Mouse (Mus musculus): Measurements from ENCODE around the gene Endou. TPM values are rescaled to one million over a fixed set of nuclear protein-coding genes. Genes with fewer than 3 reads are reported as not detected.
A peak's percentile ranks its signal among the peaks of the same experiment; 100 is the strongest.

Gene Endou
- 1 to 10 TPM in 3 of 4 experiments, under 1 TPM in 1; 0.94 to 5.3 (median 3.3) TPM for total RNA-seq (2022)

DNA sequence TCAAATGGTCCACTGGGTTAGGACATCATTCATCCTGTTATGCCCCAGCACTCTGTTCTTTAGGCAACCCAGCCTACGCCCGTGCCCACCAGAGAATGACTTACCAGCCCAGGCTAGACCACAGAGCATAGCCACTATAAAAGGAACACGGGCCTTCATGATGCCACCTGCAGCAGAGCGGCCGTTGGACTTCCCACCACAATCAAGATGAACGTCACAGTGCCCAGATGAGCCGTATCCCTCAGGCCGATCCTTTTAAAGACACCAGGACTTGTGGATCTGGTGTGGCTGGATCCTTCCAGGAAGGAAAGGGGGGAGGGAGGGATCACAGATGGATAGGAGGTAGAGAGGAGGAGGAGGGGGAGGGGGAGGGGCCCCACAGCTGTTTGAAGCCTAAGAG, at the start of gene Endou:
Gene Endou (minus strand): TSS at position 229 of the 400 bp plus-strand sequence.
- DNase-seq (ENCODE audit: low spot score in 2 of 2) = no peak

DNA sequence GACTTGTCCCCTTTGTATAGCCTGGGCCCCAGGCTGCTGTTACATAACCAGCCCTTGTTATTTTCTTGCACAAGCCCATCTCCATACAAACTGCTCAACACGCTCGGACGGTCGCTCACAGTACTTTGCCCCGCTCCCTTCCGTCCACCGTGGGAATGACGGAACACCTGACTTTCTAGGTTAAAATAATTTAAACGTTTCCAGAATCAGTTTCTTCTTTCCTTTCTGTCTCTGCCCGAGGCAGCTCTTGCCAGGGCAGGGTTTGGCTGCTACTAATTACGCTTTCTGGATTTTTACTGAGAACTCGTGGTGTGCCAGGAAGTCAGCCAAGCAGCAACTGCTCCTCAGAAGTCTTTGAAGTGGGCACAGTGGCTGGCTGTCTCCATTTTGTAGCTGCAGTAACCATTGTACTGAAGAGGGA, 49.5 kb upstream of the Endou start:
- no peak for DNase-seq (ENCODE audit: low spot score in 2 of 2)

DNA sequence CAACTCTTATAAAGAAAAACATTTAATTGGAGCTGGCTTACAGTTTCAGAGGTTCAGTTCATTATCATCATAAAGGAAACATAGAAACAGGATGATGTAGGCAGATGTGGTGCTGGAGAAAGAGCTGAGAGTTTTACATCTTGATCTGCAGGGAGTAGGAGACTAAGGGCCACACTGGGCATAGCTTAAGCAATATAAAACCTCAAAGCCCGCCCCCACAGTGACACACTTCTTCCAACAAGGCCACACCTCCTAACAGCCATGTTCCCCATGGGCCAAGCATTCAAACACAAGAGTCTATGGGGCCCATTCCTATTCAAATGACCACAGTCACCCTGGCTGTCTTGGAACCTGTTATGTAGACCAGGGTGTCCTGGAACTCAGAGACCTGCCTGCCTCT, 48.4 kb upstream of the Endou start:
- no peak for DNase-seq (ENCODE audit: low spot score in 2 of 2)

DNA sequence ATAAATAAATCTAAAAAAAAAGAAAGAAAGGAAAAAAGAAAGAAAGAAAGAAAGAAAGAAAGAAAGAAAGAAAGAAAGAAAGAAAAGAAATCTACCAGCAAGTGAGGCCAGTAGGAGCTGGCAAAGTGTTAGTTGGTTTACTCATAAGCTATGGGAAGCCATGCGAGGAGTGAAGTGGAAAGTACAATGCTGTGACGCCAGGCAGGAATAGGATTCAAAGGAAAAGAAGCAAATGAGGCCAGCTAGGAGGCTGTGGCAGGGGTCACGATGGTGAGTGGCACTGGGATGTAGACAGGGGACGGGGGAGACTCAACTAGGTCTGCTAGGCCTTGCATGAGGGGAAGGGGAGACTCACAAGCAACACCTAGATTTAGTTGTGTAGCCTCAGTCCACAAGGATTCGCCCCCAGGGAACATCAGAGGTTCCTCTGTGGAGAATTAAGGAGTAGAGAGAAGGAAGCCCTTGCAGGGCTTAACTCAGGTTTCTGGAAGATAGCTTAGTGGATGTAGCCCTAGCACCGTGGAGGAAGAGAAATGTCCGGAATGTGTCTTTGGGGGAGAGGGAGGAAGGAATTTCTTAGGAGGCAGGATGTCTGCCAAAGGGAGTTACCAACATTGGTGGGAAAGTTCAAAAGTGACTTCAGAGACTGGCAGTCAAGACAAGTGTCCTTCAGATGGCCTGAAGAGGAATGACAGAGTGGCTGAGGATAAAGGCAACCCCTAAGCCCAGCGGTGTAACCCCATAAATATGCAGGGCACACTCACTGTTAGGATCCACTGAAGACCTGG, 47.4 kb upstream of the Endou start, which contains the start of gene Slc48a1:
Gene Slc48a1 (plus strand): TSS at position 210 of the 788 bp plus-strand sequence.
- DNase-seq (ENCODE audit: low spot score in 2 of 2) = no peak

DNA sequence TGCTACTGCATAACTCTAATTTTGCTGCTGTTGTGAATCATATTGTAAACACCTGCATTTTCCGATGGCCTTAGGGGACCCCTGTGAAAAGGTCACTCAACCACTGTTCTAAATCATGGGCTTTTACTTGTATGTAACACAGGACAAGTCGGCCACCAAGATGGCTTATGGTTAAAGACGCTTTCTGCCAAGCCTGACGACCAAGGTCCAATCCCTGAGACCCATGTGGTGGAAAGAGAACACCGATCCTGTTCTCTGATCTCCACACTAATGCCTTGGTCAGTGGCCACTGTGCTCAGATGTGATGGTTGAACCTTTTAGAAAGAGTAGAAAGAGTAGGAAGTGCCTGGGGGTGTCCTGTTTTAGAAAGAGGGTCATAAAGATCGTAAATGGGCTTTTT, 45.8 kb upstream of the Endou start:
- no peak for DNase-seq (ENCODE audit: low spot score in 2 of 2)

DNA sequence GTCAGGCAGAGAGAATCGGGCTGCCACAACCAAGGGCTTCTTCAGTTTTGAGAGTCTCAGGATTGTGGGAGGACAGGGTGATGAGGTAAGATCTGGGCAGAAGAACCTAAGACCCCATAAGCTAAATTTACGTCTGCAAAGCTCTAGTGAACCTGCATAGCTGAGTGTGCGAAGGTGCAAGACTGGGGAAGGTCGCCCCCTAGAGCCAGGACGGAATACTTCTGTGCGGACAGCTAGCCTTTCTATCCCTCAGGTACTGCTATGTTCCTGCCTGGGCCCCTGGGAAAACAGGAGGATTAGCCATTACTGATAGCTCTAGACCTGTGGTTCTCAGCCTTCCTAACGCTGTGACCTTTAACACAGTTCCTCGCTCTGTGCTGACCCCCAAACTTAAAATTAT, 45.4 kb upstream of the Endou start:
- DNase-seq (ENCODE audit: low spot score in 2 of 2) = peak in 1 of 2 experiments; percentile 63

DNA sequence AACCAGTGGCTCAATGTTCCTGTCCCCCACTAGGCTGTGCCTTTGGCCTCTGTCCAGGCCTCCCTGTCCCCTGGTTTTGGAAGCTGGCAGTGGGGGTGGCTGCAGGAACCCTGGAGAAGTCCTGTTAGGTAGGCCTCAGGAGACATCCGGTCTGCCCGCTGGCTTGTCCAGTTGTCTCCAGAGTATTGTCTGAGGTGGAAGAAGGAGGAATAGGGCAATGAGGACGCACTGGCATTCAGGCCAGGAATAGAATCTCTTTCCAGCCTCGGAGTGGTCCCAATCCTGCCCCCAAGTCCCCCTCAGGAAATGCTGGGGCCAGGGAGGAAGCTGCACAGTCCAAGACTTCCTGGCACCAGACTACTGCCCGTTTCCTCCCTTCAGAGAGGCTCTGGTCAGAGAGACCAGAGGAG, 42.8 kb upstream of the Endou start:
- no peak for DNase-seq (ENCODE audit: low spot score in 2 of 2)

DNA sequence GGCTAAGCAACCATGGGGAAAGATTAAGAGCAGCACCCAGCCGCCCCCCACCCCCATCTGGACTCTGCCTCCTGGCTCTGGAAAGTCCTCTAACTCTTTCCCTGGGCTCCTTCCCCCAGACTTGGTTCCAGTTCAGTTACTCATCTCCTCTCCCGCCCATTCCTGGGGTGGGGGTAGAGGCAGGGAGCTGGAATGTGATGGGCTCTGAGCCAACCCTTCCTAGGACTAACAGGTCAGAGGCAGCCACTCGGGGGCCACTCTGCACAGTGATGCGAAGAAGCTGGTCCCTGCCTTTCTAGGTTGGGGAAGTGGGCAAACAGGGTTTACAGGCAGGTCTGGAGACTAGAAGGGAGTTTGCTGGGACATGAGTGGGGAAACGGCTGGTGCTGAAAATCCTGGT, 42.0 kb upstream of the Endou start:
- DNase-seq (ENCODE audit: low spot score in 2 of 2) = no peak

DNA sequence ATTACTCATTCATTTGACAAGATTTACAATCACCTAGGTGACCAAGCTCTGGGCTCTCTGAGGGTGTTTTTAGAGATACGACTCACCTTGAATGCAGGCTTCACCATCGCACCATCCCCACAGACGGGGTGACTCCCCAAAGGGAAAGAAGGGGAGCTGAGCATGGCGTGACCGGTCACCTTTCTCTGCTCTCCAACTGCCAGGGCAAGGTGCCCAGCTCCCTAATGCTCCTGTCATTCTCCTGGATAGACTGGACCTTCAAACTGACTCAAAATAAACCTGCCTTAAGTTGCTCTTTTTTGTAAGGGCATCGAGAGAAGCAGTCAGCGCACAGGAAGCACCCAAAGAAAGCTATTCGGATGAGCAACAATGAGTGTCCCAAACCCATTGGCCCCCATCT, 39.1 kb upstream of the Endou start:
- DNase-seq (ENCODE audit: low spot score in 2 of 2) = no peak

DNA sequence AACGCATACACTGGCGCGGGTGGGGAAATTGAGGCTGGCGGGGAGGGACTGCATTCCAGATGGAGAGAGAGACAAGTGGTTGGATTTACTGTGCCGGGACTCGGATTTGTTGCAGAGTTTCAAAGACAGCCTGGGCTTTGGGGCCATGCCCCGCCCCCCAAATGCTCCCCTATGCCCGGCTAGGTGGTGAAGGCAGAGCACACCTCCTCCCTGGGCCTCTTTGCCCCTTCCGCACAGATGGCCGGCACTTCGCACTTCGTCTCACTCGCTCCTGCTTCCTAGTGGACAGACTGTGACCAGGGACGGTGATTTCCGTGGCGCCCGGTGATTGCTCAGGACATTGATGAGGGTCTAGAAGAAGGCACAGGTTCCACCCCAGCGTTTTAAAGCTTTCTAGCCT, 37.1 kb upstream of the Endou start:
- DNase-seq (ENCODE audit: low spot score in 2 of 2) = no peak

DNA sequence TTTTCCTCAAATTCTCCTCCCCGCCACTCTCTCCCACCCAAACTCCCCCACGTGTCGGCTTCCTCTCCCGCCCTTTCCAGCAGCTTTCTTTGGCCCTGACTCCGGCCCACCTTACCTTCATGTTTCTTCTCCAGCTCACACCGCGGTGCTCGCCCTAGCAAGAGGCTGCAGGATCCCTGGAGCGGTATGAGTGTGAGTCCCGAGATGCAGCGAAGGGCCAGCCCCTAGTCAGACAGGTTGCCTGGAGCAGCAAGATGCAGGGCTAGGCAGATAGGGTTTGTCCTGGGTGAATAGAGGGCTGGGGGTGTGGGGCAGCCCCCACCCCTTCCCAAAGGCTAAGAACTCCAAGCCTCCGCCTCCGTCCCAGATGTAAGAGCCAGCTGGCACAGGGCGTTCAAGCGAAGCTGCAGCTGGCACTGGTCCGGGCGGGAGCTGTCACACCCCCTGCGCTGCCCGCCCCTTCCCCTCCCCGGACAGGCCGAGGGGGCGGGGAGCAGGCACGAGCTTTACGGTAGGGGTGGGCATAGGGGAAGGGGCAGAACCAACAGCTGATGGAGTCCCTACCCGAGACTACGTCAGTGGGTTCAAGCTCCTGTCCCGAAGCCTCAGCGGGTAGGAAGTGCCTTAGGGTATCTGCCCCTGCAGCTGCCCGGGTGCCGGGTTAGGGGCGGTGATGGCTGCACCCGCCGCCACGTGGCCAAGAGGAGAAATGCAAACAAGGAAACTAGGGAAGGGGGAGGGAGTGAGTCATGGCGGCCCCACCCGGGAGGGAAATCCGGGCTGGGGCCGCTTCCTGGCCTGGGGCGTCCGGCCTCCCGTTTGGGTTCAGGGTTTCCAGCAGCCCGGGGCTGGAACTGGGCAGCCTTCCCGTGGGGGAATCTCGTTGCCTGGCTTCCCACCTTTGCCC, 36.4 kb upstream of the Endou start, which contains the start of gene Rapgef3:
Gene Rapgef3 (minus strand): TSS at position 693 of the 907 bp plus-strand sequence.
- DNase-seq (ENCODE audit: low spot score in 2 of 2) = peak; percentile 60 to 82

DNA sequence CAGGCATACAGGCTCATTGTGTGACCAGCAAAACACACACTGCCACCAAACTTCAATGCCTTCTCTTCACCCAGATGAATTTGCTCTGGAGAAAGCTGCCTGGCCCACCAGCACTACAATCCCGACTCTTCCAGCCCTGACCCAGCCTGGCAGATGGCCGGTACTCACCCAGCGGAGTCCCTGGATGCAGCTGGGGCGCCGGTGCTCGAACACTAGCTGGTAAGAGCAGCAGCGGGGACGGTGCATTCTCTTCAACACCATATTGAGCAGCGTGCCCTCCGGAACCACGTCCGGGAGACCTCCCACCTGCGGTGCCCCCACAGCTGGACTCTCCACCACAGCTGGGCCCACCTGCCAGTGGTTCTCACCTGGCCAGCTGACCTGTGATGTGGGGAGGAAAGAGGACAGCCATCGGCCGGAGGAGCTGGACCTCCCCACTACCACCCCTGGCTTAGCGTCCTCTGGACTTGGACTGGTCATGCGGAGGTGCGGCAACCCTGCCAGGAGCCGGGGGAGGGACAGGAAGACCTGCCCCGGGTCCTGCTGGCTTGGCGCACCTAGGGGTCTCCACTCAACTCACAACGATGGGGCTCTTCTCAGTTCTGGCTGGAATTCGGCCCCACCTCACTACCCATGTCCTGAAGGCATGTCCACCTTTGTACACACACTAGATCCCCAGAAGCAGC, 35.6 kb upstream of the Endou start:
- no peak for DNase-seq (ENCODE audit: low spot score in 2 of 2)

DNA sequence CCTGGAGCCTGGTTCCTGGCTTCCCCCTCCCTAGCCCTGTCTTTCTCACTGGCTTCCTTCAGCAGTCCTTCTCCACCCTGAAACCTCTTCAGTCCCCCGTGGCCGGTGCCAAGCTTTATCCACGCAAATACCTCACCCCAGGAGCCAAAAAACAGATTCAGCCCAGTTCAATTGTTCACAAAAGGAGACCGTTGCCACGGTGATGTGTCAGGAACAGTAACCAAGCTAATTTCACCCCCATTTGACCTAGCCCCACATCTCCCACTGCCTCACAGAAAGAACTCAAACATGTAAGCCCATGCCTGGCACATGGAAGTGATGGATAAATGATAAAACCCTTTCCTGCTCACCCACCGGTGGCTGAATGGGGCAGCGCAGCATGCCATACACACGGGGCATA, 35.1 kb upstream of the Endou start:
- no peak for DNase-seq (ENCODE audit: low spot score in 2 of 2)

DNA sequence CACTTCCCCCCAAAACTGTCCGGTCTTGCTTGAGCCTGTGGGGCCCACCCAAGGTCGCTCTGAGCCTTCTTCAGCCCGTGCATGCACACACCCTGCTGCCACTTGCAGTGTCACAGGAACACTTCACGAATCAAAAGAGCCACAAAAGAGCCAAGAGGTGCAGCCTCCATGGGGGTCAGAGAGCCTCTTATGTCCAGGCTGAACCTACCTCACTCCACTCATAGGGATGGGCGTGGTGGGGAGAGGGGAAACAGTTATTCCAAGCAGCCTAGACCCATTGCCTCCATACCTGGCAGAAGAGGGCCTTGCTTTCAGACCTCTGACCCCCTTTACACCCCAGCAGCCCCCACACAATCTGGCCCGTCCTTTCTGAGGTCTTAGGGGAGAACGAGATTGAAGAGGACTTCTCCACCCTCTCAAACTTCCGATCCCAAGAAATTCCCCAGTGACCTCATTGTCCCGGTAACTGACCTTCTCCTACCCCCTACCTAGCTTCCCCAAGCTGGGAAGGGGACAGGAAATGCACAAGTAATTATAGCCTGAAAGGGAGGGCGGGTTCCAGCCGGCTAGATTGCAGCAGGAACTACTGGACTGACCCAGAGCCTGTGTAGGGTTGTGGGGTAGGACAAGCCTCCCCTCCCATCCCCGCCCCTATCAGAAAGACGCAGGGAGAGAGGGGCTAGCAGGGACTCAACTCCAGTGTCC, 34.1 kb upstream of the Endou start:
- DNase-seq (ENCODE audit: low spot score in 2 of 2) = no peak

DNA sequence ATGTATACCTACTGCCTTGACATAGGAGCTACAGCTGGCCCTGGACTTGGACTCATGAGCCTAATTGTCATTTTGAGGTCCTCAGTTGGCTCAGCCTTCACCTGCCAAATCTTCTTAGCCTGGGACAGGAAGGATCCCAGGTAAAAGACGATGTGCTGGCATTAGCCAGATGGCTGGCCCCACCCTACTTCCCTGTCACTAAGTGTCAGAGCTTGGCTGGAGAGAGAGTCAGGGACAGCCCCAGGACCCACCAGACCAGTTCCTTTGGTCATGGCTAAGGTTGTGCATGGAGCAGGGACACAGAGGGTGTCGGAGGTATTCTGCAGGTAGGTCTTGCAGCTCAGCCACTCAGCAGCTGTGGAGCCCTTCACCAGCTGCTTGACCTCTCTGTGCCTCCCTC, 33.4 kb upstream of the Endou start:
- no peak for DNase-seq (ENCODE audit: low spot score in 2 of 2)

DNA sequence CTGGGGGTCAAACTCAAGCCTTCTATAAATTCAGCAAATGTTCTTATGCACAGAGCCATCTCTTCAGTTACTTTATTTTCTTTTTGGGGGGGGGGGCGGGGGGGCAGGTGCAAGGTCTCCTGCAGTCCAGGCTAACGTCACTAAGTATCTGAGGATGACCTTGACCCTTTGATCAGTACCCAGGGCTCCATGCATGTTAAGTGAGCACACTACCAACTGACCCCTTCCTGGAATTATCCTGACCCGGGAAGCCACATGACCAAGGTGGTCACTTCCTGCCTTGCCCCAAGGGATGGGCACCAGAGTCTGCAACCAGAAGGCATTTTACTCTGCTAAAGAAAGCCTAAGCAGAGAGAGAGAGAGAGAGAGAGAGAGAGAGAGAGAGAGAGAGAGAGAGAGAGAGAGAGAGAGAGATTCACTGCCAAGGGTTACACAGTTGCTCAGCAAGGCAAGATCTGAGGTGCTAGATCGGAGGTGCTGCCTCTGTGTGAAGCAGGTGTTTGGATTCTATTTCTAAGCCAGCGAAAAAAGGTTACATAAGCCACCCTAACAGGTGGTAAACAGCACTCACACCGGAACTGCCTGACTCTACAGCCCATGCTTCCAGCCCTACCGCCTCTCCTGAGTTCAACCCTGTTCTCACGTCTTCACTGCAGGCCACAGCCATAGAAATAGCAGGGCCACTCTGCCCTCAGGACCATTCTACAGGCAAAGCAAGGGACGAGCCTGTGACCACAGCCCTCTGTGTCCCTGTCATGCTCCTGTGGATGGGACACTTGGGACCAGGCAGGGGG, 32.3 kb upstream of the Endou start:
- no peak for DNase-seq (ENCODE audit: low spot score in 2 of 2)

DNA sequence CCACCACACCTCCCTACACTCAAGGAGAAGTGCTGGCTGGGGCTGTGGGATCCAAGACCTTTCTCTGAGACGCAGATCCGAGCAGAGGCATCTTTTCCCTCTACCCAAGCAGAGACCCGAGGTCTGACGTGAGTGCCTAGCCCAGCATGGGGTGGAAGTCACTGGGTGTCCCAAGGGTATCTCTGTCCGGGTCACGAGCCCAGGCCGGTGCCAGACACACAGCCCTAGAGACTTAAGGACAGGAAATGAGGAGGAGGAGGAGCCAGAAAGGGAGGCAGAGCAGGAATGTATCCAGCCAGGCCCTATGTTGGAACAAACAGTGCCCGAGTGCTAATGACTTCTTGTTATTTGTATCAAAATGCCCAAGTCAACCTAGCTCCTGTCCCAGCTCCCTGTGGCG, 31.6 kb upstream of the Endou start:
- DNase-seq (ENCODE audit: low spot score in 2 of 2) = no peak

DNA sequence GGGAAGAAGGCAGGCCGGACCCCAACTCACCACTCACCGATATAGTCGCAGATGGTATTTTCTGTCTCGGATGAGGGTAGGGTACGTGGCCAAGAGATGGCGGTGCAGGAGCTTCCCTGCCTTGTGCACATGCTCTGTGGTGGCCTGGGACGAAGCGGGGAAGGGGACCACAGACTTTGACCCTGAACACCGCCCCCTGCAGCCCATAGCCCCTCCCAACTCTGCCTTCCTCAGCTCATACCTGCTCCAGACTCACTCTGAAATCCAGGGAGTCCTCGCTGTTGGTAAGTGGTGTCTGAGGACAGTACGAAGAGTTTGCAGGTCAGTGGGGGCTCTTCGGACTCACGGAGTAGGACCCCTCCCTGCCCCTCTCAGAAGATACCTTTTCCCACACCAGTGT, 30.3 kb upstream of the Endou start:
- no peak for DNase-seq (ENCODE audit: low spot score in 2 of 2)

DNA sequence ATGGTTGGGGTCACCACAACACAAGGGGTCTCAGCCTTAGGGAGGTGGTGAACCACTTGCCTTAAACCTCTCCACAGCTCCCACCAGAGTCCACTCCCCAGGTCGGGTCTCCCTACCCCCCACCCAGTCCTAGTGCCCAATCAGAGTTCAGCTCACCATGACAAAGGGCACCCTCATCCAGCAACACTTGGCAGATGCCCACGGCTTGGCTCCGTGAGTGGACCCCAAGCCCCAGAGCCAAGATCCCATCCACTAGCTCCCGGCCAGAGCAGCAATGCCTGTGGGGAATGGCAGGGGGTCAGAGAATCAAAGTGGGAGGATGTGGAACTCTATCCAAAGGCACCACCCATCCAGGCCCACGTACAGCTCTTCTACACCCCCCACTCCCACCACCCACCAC, 29.8 kb upstream of the Endou start:
- no peak for DNase-seq (ENCODE audit: low spot score in 2 of 2)

DNA sequence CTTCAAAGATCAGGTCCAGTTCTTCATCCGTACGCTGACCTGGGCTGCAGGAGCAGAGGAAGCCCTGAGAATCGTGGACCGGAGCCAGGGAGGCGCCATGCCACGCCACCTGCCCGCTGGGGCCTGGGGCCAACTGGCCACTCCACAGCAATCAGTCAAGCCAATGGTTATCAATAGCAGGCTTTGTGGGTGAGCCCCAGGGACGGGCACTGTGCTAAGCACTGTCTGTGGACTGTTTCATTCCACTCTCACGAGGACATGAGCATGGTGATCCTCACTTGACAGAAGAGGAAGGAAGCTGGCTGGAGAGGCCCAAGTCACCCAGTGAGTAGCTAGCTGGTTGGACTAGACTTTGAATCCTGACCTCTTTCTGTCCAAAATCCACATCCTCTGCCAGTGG, 28.9 kb upstream of the Endou start:
- DNase-seq (ENCODE audit: low spot score in 2 of 2) = peak; percentile 48 to 78

Measured in left cerebral cortex, adult 8-10 months (tissue).